Mouse (Mus musculus): ENCODE data around the gene Gm29094.
"Not testable (repeated sequence)": the region's sequence is repeated elsewhere in the genome, so short reads cannot be mapped to it uniquely, and the experiment has no call there.

DNA sequence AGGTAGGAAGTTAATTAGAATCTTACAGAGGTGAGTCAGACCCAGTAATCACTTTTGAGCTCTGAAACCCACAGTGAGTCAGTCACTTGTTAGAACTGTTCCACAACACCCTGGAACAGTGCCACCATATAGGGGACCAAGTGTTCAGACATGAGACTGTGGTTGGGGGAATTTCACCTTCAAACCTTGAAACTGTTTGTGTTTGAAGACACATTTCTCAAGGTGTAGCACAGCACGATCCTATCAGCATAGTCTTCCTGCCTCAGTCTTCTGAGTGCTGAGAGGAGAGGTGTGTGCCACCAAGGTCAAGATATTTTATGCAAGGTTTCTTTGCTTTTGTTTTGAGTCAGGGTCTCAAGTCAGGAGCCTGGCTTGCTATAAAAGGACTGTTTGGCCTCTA is 9.8 kb downstream of the Gm29094 start:
- TF ChIP-seq CTCF (conservative IDR thresholded peaks at IDR 0.05; ENCODE audit: insufficient read depth, insufficient read length, low read depth, low read length); POLR2A (IDR thresholded peaks at IDR 0.05; ENCODE audit: low read depth, low read length): not testable (repeated sequence)
